15 mouse cellular contexts compared by ENCODE assay signal in genomic region chr3:95734092-95734702, GRCm38 (mm10). TPM values are rescaled to one million over a fixed set of nuclear protein-coding genes. Genes with fewer than 3 reads are reported as not detected.
DNase-seq lines count a peak whose midpoint lies in the region; ATAC-seq and TF ChIP-seq lines count a peak whose summit lies in the region.
"Had no signal": no experiment of that assay in that cellular context is flagged by ENCODE, and none has a peak within 500 bp of the region (broad histone marks: within the 10 kb centered on the region; RNA-seq: fewer than 3 reads in every experiment).

No protein-coding gene starts in this region.

- H3K4me1 ChIP-seq in lung, adult 2 months (ENCODE audit: control insufficient read depth, insufficient read depth, low read length) = peaks cover 18% of the 10 kb centered on the region
- H3K4me1 ChIP-seq in small intestine, adult 2 months (ENCODE audit: control insufficient read depth, insufficient read depth, insufficient read length, low read length) = peaks cover 15% of the 10 kb centered on the region
- H3K4me1 ChIP-seq in forebrain, embryonic 13.5 days = no peaks in the 10 kb centered on the region
- peaks cover 19% of the 10 kb centered on the region for H3K4me1 ChIP-seq in kidney, embryonic 14.5 days (ENCODE audit: control insufficient read depth, insufficient read depth, low read length)
- H3K4me1 ChIP-seq: limb, embryonic 12.5 days had no signal

- intact Hi-C loops in heart, postnatal 10 days (cut with DNase I) = loop anchor here (5.0 kb wide), 1 partner anchor 47 kb away; the partner anchor contains the start of gene Adamtsl4

- no peak overlapping the region for H3K4me3 ChIP-seq in lung, adult 2 months (replicated peaks; ENCODE audit: extremely low read depth, low read depth, low read length)
- no peak overlapping the region for H3K4me3 ChIP-seq in small intestine, adult 2 months (ENCODE audit: low read depth, low read length)
- H3K4me3 ChIP-seq in forebrain, embryonic 13.5 days = no peak overlapping the region
- no peak overlapping the region for H3K4me3 ChIP-seq in kidney, embryonic 14.5 days (ENCODE audit: low read length)
- H3K4me3 ChIP-seq: forebrain, embryonic 10.5 days; limb, embryonic 12.5 days had no signal

- peak overlapping the region; percentile 25; the same call in 1 of the 2 replicates for H3K27ac ChIP-seq in small intestine, adult 2 months (ENCODE audit: insufficient read depth, low read depth, low read length)
- H3K27ac ChIP-seq in forebrain, embryonic 13.5 days = no peak overlapping the region; the same call in 1 of the 2 replicates
- no peak overlapping the region for H3K27ac ChIP-seq in kidney, embryonic 14.5 days (ENCODE audit: low read depth, low read length)
- H3K27ac ChIP-seq: forebrain, embryonic 10.5 days; limb, embryonic 12.5 days had no signal

- ATAC-seq in forebrain, embryonic 13.5 days = no peak
- ATAC-seq in kidney, embryonic 14.5 days (ENCODE audit: low FRiP score, low TSS enrichment) = no peak
- ATAC-seq: Patski had no signal

- peak; percentile 23 for DNase-seq in lung, postnatal 14 days
- no peak for DNase-seq in lung, adult 2 months
- DNase-seq in adrenal gland, postnatal 10 days = peak; percentile 57
- DNase-seq in heart, postnatal 10 days = peak; percentile 41
- no peak for DNase-seq in kidney, postnatal 14 days
- DNase-seq: cerebellum, postnatal 36 days; kidney, postnatal 4 days; midbrain, embryonic 14.5 days; thymus, adult 18-20 months had no signal

- no peaks in the 10 kb centered on the region for H3K27me3 ChIP-seq in small intestine, adult 2 months (ENCODE audit: control insufficient read depth, insufficient read depth, low read length)
- H3K27me3 ChIP-seq in forebrain, embryonic 13.5 days = no peaks in the 10 kb centered on the region
- no peaks in the 10 kb centered on the region for H3K27me3 ChIP-seq in kidney, embryonic 14.5 days (ENCODE audit: control insufficient read depth, insufficient read depth, low read length)
- H3K27me3 ChIP-seq: limb, embryonic 12.5 days; Patski had no signal

- no peak overlapping the region for H3K9ac ChIP-seq in forebrain, embryonic 13.5 days
- H3K9ac ChIP-seq in kidney, embryonic 14.5 days (ENCODE audit: low read depth, low read length) = no peak overlapping the region
- H3K9ac ChIP-seq: limb, embryonic 12.5 days had no signal

- peaks cover 10% of the 10 kb centered on the region for H3K36me3 ChIP-seq in small intestine, adult 2 months (ENCODE audit: control insufficient read depth, insufficient read depth, low read length)
- peaks cover 53% of the 10 kb centered on the region for H3K36me3 ChIP-seq in forebrain, embryonic 13.5 days (ENCODE audit: poor library complexity, severe bottlenecking)
- H3K36me3 ChIP-seq in kidney, embryonic 14.5 days (ENCODE audit: control insufficient read depth, insufficient read depth, low read length) = peaks cover 19% of the 10 kb centered on the region

- no peak for TF ChIP-seq CTCF in lung, adult 2 months (IDR thresholded peaks at IDR 0.05; ENCODE audit: insufficient read depth, low read length)
- no peak for TF ChIP-seq CTCF in small intestine, adult 2 months (IDR thresholded peaks at IDR 0.05; ENCODE audit: extremely low read depth, insufficient read length, insufficient replicate concordance, low read depth, low read length)

- 57% methylated on average over 13 of the region's 13 CpGs for WGBS in lung, adult 2 months
- WGBS in small intestine, adult 2 months = 52% methylated on average over 13 of the region's 13 CpGs
- 81% methylated on average over 13 of the region's 13 CpGs for WGBS in forebrain, embryonic 13.5 days
- WGBS in kidney, embryonic 14.5 days = 82% methylated on average over 13 of the region's 13 CpGs

- no peak overlapping the region for H3K4me2 ChIP-seq in forebrain, embryonic 13.5 days
- no peak overlapping the region for H3K4me2 ChIP-seq in kidney, embryonic 14.5 days (replicated peaks; ENCODE audit: low read depth, low read length)
- H3K4me2 ChIP-seq: limb, embryonic 12.5 days had no signal

- H3K9me3 ChIP-seq in forebrain, embryonic 13.5 days (replicated peaks) = no peaks in the 10 kb centered on the region
- H3K9me3 ChIP-seq in kidney, embryonic 14.5 days (ENCODE audit: control insufficient read depth, low read length) = no peaks in the 10 kb centered on the region
- H3K9me3 ChIP-seq: forebrain, embryonic 10.5 days; limb, embryonic 12.5 days had no signal

- no peak for TF ChIP-seq POLR2A in lung, adult 2 months (IDR thresholded peaks at IDR 0.05; ENCODE audit: borderline replicate concordance, extremely low read depth, low read depth, low read length)
- TF ChIP-seq POLR2A in small intestine, adult 2 months (IDR thresholded peaks at IDR 0.05; ENCODE audit: low read depth, low read length) = no peak

RNA-seq across cellular contexts. Expression of gene Ecm1, which starts 5.2 kb away (rescaled TPM):
- 465 and 807 TPM in 2 replicates for polyA plus RNA-seq in lung, adult 2 months (2012; rRNA removed)
- 100 to 1,000 TPM; 139 to 162 TPM for total RNA-seq in adrenal gland, postnatal 10 days (2021)
- total RNA-seq in heart, postnatal 10 days (2021) = 10 to 100 TPM; 49.2 to 59.2 TPM
- polyA plus RNA-seq in small intestine, adult 2 months (2012; rRNA removed) = 157 and 174 TPM in 2 replicates
- 9.5 and 12.2 TPM in 2 replicates for polyA plus RNA-seq in forebrain, embryonic 13.5 days (2015; fragmentation: Nextera tagmentation; extraction: Ambion mirVana)
- 168 and 204 TPM in 2 replicates for polyA plus RNA-seq in kidney, embryonic 14.5 days (2014; fragmentation: Nextera tagmentation; extraction: Ambion mirVana)

RNA-seq across cellular contexts. Expression of gene Tars2, which starts 25.8 kb away (rescaled TPM):
- 21.6 and 25.7 TPM in 2 replicates for polyA plus RNA-seq in lung, adult 2 months (2012; rRNA removed)
- 10 to 100 TPM; 40.8 to 51.6 TPM for total RNA-seq in adrenal gland, postnatal 10 days (2021)
- total RNA-seq in heart, postnatal 10 days (2021) = 10 to 100 TPM; 33.5 to 39.6 TPM
- 10.9 and 21.3 TPM in 2 replicates for polyA plus RNA-seq in small intestine, adult 2 months (2012; rRNA removed)
- 42.8 and 50.9 TPM in 2 replicates for polyA plus RNA-seq in forebrain, embryonic 13.5 days (2015; fragmentation: Nextera tagmentation; extraction: Ambion mirVana)
- 37.5 and 56.6 TPM in 2 replicates for polyA plus RNA-seq in kidney, embryonic 14.5 days (2014; fragmentation: Nextera tagmentation; extraction: Ambion mirVana)

RNA-seq across cellular contexts. Expression of gene Adamtsl4, which starts 46.5 kb away (rescaled TPM):
- 51.3 and 52.3 TPM in 2 replicates for polyA plus RNA-seq in lung, adult 2 months (2012; rRNA removed)
- total RNA-seq in adrenal gland, postnatal 10 days (2021) = 10 to 100 TPM; 13.3 to 13.4 TPM
- total RNA-seq in heart, postnatal 10 days (2021) = 10 to 100 TPM; 32.2 to 37.4 TPM
- polyA plus RNA-seq in small intestine, adult 2 months (2012; rRNA removed) = 6.4 and 8.2 TPM in 2 replicates
- polyA plus RNA-seq in forebrain, embryonic 13.5 days (2015; fragmentation: Nextera tagmentation; extraction: Ambion mirVana) = 0.53 and 0.80 TPM in 2 replicates
- 2.0 and 3.7 TPM in 2 replicates for polyA plus RNA-seq in kidney, embryonic 14.5 days (2014; fragmentation: Nextera tagmentation; extraction: Ambion mirVana)

Comparison
In these comparisons a context has a peak if more than half of its experiments do, and no peak if none do; other contexts are left out.
1. DNase-seq: peak in lung, postnatal 14 days (single experiment), adrenal gland, postnatal 10 days (single experiment) and heart, postnatal 10 days (2 of 2); none in lung, adult 2 months (single experiment) and kidney, postnatal 14 days (single experiment).
2. RNA of gene Ecm1, which starts 5.2 kb away (polyA plus RNA-seq): 465 to 807 TPM in lung, adult 2 months, 168 to 204 TPM in kidney, embryonic 14.5 days and 157 to 174 TPM in small intestine, adult 2 months; 9.5 to 12.2 TPM in forebrain, embryonic 13.5 days; every median in the first group is over 10 times any median in the second.